Mouse (Mus musculus): ENCODE data around the gene Tmem107. TPM values are rescaled to one million over a fixed set of nuclear protein-coding genes. Genes with fewer than 3 reads are reported as not detected.

The Tmem107 gene
- polyA plus RNA-seq, 2 experiments = 47.8 to 54.4 TPM

DNA sequence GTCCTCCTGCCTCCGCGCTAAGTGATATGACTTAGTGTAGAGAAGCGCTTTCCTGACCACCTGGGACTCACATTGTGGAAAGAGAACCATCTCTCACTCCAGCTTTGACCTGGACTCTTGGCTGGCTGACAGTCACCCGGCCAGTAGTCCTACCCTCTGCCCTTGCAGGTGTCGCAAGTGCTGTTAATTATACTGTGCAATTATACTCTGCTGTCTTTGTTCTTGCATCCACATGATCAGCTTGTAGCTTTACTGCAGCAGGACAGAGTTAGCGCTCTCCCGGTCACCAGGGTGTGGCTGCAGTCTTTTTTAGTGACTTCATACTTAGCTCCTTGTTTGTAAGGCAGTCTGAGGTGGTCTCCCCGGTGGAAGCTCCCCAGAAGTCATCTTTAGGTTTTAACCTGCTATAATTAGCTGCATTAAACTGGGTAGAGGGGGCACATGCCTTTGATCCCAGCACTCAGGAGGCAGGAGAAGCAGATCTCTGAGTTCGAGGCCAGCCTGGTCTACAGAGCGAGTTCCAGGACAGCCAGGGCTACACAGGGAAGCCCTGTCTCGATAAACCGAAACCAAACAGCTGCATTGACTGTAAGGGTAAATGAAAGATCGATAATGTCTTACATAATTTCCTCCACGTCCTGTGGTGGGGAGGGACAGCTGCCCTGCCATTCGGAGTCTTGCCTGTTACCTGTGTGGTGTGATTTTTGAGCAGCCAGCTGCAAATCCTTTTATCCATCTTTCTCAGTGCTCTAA, 9.7 kb downstream of the Tmem107 start:
- H3K4me2 ChIP-seq (replicated peaks; ENCODE audit: low read depth, low read length, severe bottlenecking) = no peak overlapping the region
- ATAC-seq (ENCODE audit: low FRiP score, low read depth) = no peak
- DNase-seq (ENCODE audit: low spot score) = no peak
- H3K4me3 ChIP-seq (replicated peaks; ENCODE audit: low read length) = no peak overlapping the region
- no peak overlapping the region for H3K9ac ChIP-seq (ENCODE audit: low read depth, low read length, severe bottlenecking)
- H3K27me3 ChIP-seq (ENCODE audit: control insufficient read depth, insufficient read depth, low read length) = no peaks in the 10 kb centered on the region
- H3K27ac ChIP-seq (replicated peaks; ENCODE audit: low read depth, low read length) = no peak overlapping the region
- H3K36me3 ChIP-seq (ENCODE audit: control insufficient read depth, insufficient read depth, low read length) = no peaks in the 10 kb centered on the region
- no peaks in the 10 kb centered on the region for H3K9me3 ChIP-seq (ENCODE audit: control insufficient read depth, low read length)
- H3K4me1 ChIP-seq (ENCODE audit: control insufficient read depth, insufficient read depth, low read length) = no peaks in the 10 kb centered on the region
- WGBS = 78% methylated on average over 15 of the region's 15 CpGs
- no peak for TF ChIP-seq POLR2A (IDR thresholded peaks at IDR 0.05; ENCODE audit: borderline replicate concordance, extremely low read depth, insufficient read depth, insufficient read length)

DNA sequence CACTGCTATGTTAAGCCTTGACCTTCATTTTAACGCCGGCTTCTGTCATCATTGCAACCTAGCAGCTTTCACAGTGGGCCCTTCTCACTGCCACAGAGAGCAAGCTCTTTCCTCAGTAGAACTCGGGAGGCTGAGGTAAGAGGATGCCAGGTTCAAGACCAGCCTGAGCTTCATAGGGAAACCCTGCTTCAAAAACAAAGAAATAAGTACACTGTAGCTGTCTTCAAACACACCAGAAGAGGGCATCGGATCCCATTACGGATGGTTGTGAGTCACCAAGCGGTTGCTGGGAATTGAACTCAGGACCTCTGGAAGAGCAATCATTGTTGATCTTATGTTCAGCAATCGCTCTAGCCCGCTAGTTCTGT, 10.2 kb downstream of the Tmem107 start:
- 86% methylated on average over 8 of the region's 8 CpGs for WGBS
- TF ChIP-seq POLR2A (IDR thresholded peaks at IDR 0.05; ENCODE audit: borderline replicate concordance, extremely low read depth, insufficient read depth, insufficient read length) = no peak

DNA sequence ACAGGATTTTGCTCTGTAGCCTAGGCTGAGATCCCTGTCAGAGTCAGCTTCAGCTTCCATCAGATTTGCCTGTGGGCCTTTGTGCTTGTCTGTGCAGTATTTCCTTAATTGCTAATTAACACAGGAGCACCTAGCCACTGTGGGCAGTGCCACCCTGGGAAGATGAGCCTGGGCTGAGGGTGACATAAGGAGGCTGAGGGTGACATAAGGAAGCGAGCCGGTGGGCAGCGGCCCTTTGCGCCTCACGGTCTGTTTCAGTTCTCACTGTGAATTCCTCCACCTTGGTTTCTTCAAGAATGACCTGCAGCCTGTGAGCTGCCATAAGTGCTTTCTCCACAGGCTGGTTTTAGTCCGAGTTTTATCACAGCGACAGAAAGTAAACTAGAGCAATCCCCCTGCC, 11.0 kb downstream of the Tmem107 start:
- H3K27me3 ChIP-seq (ENCODE audit: control insufficient read depth, insufficient read depth, low read length) = no peaks in the 10 kb centered on the region
- no peak overlapping the region for H3K27ac ChIP-seq (replicated peaks; ENCODE audit: low read depth, low read length)
- H3K9ac ChIP-seq (ENCODE audit: low read depth, low read length, severe bottlenecking) = no peak overlapping the region
- WGBS = 85% methylated on average over 7 of the region's 7 CpGs
- H3K4me2 ChIP-seq (replicated peaks; ENCODE audit: low read depth, low read length, severe bottlenecking) = no peak overlapping the region
- TF ChIP-seq POLR2A (IDR thresholded peaks at IDR 0.05; ENCODE audit: borderline replicate concordance, extremely low read depth, insufficient read depth, insufficient read length) = no peak
- no peaks in the 10 kb centered on the region for H3K9me3 ChIP-seq (ENCODE audit: control insufficient read depth, low read length)
- ATAC-seq (ENCODE audit: low FRiP score, low read depth) = no peak
- H3K4me1 ChIP-seq (ENCODE audit: control insufficient read depth, insufficient read depth, low read length) = no peaks in the 10 kb centered on the region
- H3K4me3 ChIP-seq (replicated peaks; ENCODE audit: low read length) = no peak overlapping the region
- H3K36me3 ChIP-seq (ENCODE audit: control insufficient read depth, insufficient read depth, low read length) = no peaks in the 10 kb centered on the region
- DNase-seq (ENCODE audit: low spot score) = no peak

More for the DNA sequence above, 10.2 kb downstream of the Tmem107 start:
- H3K36me3 ChIP-seq (ENCODE audit: control insufficient read depth, insufficient read depth, low read length) = no peaks in the 10 kb centered on the region
- no peak overlapping the region for H3K4me3 ChIP-seq (replicated peaks; ENCODE audit: low read length)
- H3K4me2 ChIP-seq (replicated peaks; ENCODE audit: low read depth, low read length, severe bottlenecking) = no peak overlapping the region
- no peaks in the 10 kb centered on the region for H3K9me3 ChIP-seq (ENCODE audit: control insufficient read depth, low read length)
- no peak overlapping the region for H3K27ac ChIP-seq (replicated peaks; ENCODE audit: low read depth, low read length)
- H3K4me1 ChIP-seq (ENCODE audit: control insufficient read depth, insufficient read depth, low read length) = no peaks in the 10 kb centered on the region
- ATAC-seq (ENCODE audit: low FRiP score, low read depth) (no peak), DNase-seq (ENCODE audit: low spot score) (no peak)
- no peaks in the 10 kb centered on the region for H3K27me3 ChIP-seq (ENCODE audit: control insufficient read depth, insufficient read depth, low read length)
- no peak overlapping the region for H3K9ac ChIP-seq (ENCODE audit: low read depth, low read length, severe bottlenecking)

DNA sequence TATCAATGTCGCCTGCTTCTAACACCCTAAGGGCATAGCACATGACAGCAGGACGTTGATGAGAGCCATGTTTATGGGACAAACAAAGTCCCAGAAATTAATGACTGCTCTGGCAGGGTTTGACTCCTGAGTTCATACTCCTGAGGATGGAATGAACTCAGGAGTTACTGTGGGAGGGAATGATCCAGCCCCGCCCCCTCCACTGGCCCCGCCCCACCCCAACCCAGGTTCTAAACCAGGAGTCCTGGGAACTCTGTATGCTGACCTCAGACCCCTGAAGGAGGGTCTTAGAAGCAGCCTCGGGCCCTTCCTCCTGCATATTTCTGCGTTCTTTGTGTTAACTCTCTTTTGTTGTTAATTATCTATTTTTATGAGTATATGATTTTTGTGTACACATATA, 15.0 kb downstream of the Tmem107 start:
- WGBS = 53% methylated on average over 6 of the region's 6 CpGs
- ATAC-seq (ENCODE audit: low FRiP score, low read depth) (no peak), DNase-seq (ENCODE audit: low spot score) (no peak)
- Histone ChIP-seq H3K4me3 (replicated peaks; ENCODE audit: low read length) (no peak overlapping the region), H3K27me3 (ENCODE audit: control insufficient read depth, insufficient read depth, low read length) (no peaks in the 10 kb centered on the region), H3K9ac (ENCODE audit: low read depth, low read length, severe bottlenecking) (no peak overlapping the region), H3K4me2 (replicated peaks; ENCODE audit: low read depth, low read length, severe bottlenecking) (no peak overlapping the region), H3K9me3 (ENCODE audit: control insufficient read depth, low read length) (no peaks in the 10 kb centered on the region), H3K4me1 (ENCODE audit: control insufficient read depth, insufficient read depth, low read length) (peaks cover 18% of the 10 kb centered on the region), H3K36me3 (ENCODE audit: control insufficient read depth, insufficient read depth, low read length) (peaks cover 12% of the 10 kb centered on the region), H3K27ac (replicated peaks; ENCODE audit: low read depth, low read length) (no peak overlapping the region)
- no peak for TF ChIP-seq POLR2A (IDR thresholded peaks at IDR 0.05; ENCODE audit: borderline replicate concordance, extremely low read depth, insufficient read depth, insufficient read length)

DNA sequence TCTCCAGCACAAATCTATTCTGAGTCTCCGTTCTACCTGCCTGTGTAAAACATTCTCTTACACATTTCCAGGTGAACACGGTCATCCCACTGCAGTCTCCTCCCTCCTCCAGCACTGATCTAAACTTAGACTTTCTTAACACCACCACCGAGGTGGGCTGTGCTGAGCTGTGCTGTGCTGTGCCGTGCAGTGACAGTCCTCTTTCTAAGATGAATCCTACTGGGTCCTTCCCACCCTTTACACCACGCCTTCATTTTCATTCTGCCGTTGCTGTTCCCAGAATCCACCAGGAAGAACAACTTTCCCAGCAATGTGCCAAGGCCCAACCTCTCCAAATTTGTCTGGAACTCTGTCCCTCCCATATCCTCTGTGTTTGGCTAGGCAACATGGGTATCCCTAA, 15.8 kb downstream of the Tmem107 start:
- Histone ChIP-seq H3K9me3 (ENCODE audit: control insufficient read depth, low read length) (no peaks in the 10 kb centered on the region), H3K4me1 (ENCODE audit: control insufficient read depth, insufficient read depth, low read length) (peaks cover 19% of the 10 kb centered on the region), H3K27ac (replicated peaks; ENCODE audit: low read depth, low read length) (no peak overlapping the region), H3K4me2 (replicated peaks; ENCODE audit: low read depth, low read length, severe bottlenecking) (no peak overlapping the region), H3K27me3 (ENCODE audit: control insufficient read depth, insufficient read depth, low read length) (no peaks in the 10 kb centered on the region), H3K36me3 (ENCODE audit: control insufficient read depth, insufficient read depth, low read length) (peaks cover 20% of the 10 kb centered on the region), H3K4me3 (replicated peaks; ENCODE audit: low read length) (no peak overlapping the region), H3K9ac (ENCODE audit: low read depth, low read length, severe bottlenecking) (no peak overlapping the region)
- ATAC-seq (ENCODE audit: low FRiP score, low read depth) (no peak), DNase-seq (ENCODE audit: low spot score) (no peak)
- TF ChIP-seq POLR2A (IDR thresholded peaks at IDR 0.05; ENCODE audit: borderline replicate concordance, extremely low read depth, insufficient read depth, insufficient read length) = no peak
- WGBS = 56% methylated on average over 6 of the region's 6 CpGs

All from limb, embryonic 14.5 days (tissue).